Mouse (Mus musculus) layer of hippocampus, adult 9-10 months (tissue): Measurements from ENCODE around the gene Synrg.

ENCODE experiments used
- DNase-seq: peaks from one replicate; pipeline ENCODE4 v3.0.0; 2022; ENCODE audit warnings: low spot score

Gene Synrg

DNA sequence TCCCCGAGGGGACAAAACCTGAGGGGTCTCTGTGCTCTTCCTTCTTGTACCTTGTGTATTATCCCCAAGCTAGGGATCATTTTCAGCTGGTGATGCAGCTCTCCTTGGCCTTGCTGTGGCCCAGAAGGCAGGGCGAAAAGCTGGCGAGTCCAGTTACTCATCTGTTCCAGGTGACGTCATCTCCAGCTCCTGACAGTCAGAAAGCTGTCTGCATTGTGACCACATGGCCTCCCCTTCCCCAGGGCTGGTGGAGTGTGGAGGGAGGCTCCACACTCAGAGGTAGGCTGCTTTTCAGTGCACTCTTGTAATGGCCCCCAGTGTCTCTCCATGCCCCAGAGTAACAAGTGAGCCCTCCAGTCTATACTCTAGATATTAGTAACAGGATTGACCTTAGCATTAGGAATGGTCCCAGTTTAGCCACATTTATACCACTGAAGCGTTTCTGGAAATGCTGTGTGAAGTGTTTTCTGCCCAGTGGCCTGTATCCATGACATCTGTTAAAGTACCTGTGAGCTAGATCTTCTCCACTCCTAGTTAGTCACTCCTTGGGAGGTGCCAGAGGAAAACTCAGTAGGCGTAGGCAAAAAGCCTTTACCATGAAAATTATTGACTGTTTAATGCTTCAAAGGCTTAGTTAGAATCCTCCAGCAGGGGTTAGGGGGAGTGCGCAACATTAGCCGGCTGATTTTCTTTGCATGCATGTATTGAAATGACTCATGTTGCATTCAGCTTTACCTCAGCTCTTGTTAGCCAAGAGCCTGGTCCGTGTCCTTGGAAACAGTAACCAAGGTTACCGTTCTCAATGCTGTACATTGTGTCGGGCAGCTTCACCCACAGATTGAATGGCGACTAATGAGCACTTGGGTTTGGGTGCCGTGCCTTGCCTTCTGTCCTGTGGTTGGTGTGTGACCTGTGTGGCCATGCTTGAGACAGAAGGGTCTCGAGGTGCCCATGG, 78.9 kb downstream of the Synrg start:
- peak; percentile 61 for DNase-seq

DNA sequence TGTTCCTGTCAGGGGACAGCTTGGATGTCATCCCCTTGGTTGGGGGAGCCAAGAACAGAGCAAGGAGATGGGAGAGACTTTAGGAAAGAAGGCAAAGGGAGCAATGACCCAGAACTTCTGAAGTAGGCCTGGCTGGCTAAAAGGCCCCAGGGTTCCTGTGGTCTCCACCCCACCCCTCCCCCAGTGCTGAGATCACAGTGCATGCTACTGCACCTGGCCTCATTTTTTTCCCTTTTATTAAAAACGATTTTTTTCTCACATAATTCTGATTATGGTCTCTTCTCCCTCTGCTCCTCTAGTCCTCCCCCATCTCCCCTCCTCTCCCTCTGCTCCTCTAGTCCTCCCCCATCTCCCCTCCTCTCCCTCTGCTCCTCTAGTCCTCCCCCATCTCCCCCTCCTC, 80.8 kb downstream of the Synrg start:
- no peak for DNase-seq

DNA sequence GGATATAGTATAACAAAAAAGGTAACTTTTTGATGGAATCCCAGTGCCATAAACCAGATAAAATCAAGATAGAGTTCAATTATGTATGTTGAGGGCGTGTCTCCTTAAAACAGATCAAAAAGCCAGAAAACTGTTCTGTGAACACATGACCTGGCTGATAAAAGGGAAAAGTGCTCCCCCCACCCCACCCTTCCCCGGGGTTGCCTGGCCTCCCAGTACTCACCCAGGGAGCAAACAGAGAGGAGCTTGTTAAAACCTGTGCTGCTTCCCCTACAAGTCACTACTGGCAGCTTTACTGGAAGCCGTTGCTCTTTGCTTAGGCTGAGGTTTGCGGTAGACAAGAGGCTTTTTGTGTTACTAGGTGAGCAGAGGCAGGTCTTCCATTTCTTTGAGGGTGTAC, 83.0 kb downstream of the Synrg start:
- DNase-seq = no peak

DNA sequence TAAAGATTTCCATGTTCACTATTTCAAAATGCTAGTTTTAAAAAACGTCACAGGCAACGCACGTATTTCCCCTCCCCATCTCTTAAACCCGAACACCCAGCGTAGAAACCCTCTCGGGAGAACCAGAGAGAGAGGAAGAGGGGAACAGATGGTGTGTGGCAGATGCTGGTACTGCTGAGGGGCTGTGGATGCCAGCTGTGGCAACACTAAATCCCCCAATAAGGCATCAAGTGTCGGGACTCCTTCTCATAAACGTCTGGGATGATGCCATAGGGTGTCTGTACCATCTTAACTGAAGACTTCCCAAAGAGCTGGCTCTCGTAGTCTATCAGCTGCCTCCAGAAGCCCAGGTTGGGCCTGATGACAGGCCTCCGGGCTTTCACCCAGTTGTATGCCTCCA, 84.2 kb downstream of the Synrg start:
- DNase-seq = no peak

DNA sequence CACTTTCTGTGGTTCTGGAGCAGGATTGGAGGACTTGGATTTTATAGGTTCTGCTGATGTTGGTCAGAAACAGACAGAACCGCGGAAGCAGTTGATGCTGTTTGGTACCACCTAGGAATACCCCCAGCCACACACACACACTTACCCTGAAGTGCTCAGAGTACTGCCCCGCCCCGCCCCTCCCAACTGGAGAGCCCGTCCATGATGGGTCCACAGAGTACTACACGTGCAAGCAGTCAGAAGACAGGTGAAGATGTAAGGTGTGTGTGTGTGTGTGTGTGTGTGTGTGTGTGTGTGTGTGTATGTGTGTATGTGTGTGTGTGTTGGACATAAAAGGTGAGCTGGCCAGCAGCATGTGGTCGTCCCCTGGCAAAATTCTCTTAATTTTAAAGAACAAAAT, 88.8 kb downstream of the Synrg start:
- no peak for DNase-seq

DNA sequence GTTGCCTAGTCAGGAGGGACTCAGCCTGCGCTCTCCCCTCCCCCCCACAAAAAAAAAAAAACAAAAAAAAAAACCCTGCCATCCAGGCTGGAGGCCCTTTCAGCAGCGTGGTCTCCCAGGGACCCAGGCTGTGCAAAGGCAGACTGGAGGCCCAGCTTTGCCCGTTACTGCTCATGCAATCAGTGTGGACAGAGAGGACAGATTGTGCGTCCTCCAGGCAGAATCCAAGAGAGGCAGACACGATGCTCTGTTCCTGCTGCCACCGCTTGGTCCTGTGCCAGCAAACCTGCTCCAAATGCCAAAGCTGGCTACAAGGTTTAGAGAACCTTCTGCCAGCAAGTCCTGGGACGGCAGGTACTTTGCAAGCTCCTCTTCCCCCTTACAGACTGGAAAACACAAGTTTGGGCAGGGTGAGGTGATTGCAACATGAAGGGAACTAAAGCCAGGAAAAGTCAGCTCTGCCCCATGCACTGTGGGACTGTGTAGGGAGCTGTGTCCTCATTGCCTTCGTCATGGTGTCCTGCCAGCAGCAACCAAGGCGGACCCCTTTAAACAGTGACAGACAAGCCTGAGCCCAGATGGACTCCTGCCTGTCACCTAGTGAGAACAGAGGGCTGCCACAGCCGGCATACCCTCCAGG, 89.4 kb downstream of the Synrg start:
- DNase-seq = peak; percentile 50

DNA sequence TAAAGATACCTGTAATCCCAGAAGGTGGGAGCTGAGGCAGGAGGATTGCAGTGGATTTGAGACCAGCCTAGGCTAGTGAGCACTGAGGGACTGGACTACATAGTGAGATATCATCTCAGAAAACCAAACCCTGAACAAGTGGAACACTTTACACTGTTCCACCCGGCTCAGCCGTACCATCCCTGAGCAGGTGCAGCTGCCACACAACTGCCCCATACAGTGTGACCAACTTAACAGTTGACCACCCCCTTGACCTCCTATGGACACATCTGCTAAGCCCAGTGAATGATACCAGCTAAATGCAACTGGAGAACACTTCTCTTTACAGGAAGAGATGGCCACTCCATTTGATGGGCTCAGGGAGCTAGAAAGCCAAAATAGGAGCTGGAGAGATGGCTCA, 93.2 kb downstream of the Synrg start:
- DNase-seq = no peak

DNA sequence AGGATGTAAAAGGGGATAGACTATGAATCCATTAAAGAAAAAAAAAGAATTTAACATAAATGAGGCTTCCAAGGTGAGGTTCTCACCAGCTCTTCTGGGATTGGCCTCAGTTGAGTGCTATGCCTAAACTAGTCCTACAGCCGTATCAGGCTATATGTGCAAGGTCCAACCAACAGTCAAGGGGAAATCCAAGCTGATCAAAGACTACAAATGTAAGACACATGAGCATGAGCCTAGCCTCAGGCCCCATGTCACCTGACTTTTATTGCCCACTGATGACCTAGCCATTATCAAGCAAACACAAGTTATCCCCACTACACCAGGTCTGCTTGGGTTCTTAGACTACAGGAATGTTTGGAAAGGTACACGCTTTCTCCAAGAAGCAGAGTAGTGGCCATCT, 95.6 kb downstream of the Synrg start:
- no peak for DNase-seq

DNA sequence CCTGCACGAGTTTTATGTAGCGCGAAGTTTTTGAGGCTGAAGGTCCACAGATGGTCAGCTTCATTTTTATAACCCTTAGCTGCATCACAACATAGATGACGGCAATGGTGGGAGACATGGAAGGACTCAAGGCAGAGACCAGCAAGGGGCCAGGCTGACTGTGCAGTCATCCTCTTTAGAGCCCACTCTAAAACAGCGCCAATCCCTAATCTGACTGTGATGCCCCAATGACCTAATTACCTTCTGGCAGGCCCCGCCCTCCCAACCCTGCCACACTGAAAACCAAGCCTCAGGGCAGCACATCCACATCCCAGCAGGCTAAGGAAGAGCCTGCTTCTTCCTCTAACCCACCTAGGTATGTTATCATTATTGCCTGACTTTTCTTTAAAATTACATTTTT, 96.4 kb downstream of the Synrg start:
- DNase-seq = no peak

DNA sequence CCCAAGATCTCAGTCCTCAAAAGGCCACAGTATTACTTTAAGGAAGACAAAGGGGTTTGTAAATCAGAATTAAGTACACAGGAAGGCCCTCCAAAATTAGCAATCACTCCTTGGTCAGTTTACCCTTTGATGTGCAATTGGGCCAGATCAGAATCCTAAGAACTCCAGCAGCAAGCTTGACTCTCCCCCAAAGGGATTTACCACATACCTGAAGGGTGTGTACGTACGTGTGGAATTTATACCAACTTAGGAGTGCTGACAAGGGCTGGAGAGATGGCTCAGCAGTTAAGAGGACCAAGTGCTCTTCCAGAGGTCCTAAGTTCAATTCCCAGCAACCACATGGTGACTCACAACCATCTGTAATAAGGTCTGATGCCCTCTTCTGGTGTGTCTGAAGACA, 97.7 kb downstream of the Synrg start:
- DNase-seq = no peak

DNA sequence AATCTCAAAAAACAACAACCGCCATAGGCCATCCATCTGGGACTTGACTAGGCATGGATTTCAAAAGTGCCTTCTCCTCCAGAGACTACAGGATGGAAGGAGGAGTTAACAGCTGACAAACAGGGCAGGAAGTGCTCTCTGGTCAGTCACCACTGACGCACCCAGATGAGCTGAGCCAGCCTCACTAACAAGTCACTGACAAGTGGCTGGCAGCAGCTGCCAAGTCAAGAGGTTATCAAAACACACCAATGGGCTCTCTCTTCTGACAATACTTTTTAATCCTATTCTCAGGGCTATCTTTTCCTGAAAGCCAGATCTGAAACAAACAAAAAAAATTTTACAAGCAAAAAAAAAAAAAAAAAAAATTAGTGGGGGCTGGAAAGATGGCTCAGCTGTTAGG, 98.6 kb downstream of the Synrg start:
- no peak for DNase-seq

DNA sequence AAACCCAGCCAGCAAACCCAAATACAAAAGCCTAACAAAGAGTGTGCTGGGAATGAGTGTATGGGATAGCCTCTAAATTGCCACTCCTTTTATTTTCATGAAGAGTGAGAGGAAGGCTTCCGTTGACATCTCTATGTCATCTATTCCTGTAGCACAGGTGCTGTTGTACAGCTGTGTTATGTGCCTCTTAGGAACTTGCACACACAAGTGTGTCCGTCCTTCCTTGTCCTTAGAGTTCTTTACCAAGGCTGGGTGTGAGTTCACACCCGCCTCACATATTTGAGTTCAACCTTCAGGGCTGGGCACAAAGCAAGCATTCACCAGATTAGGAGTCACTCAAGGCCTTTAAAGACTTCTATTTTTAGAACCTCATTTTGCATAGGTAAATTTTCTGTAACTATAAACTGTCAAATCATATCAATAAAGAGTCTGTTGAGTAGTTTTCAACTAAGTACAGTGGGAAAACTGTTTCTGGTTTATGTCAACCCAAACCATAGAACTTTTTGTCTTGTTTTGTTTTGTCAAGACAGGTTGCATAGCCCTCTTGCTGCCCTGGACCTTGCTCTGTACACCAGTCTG, 99.5 kb downstream of the Synrg start:
- DNase-seq = no peak

DNA sequence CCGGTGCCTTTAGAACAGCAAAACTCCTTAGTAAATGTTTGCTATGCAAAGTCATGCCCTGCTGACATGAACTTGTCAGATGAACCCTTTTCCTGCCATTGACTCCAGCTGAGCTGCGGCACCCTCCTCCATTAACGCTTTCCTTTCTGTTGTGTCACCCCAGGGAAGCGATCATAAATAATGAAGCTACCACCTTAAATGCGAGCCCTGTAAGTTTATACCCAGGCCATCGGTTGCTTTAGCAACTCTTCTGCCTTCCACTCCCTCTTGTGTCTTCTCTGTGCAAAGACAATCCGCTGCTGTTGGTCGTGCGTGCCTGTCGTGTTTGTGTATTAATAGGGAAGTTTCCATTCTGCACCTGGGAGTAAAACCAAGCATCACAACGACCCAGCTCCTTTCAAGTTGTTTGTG, 101.8 kb downstream of the Synrg start:
- no peak for DNase-seq

DNA sequence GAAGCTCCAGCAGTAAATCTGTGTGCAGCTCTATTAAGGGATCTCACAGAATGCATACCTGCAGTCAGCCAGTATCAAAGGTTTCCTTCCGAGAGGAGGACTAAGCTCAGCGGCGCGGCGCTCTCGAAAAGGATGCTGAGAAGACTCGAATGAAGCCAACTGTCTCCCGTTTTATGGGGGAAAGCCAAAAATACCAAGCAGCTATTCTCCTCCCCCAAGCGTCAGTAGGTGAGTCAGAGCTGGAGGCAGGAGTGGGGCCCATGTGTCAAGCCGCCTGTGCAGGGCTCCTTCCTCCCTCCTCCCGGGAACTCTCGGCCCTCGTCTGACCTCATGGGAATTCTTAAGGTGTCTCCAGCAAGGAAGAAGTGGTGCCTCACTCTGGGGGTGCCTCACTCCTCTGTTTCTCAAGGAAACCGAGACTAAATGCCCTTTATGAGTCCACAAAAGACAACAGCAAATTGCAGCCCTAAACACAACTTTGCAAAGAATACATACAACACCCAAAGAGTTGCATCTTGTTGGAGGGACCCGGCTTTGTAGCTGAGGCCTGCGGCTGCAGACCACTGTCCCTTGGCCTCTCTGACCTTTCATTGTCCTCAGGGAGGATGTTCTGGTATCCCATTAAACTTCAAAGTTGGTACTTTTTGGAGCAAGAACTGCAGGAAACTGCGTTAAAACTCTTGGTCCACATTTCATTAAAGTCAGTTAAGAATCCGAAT, 102.9 kb downstream of the Synrg start:
- DNase-seq = no peak

DNA sequence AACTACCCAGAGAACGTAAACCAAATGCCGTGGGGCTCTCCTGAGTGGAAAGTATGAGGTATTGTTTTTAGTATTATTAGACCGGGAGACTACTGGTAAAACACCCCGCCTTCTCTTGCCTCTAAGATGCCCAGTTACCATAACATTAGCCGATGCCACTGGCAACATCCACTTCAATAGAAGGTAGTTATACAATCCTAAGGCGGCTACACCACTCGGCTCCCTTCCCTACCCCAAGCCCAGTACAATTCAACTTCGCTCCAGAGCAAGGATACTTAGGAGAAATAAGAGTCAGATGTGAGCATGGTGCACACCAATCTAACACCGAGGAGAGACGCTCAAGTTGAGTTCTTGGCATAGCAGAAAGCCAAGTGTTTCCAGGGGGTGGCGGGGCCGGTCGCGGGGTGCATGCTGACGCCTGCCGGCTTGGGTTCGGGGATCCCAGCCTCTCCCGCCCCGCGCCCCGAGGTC, 103.5 kb downstream of the Synrg start:
- DNase-seq = no peak

DNA sequence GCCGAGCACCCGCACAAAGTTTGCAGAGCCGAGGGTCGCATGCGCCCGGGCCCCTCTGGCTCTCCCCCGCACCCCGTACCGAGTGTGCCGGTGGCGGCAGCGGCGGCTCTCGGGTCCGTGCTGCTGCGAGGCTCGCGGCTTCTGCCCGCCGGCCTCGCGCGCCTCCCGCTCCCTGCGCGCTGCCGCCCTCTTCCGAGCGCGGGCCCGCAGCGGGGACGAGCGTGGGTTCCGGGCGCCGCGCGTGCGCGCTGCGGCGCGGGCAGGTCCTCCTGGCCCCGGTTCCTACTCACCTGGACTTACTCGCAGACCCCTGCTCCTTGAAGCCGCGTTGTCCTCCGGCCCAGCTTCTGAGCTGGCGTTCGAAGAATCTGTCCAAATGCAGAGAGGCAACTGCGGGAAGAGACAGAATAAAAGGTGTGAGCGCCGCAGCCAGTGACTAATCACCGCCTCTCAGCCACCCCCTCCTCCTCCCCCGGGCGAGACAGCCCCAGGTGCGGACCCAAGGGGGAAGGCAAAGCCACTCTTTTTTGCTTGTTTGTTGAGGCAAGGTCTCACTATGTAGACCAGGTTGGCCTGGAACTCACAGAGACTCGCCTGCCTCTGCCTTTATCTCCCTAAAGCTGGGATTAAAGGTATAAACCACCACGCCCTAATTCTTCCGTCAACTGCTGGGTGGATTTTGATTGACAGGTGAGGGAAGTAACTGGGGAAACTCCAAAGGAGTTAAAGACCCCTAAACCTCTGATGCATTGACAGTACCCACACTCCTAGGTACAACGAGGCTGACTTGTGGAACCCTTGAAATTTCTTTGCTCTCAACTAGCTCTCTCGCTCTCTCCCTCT, 104.2 kb downstream of the Synrg start:
- no peak for DNase-seq

DNA sequence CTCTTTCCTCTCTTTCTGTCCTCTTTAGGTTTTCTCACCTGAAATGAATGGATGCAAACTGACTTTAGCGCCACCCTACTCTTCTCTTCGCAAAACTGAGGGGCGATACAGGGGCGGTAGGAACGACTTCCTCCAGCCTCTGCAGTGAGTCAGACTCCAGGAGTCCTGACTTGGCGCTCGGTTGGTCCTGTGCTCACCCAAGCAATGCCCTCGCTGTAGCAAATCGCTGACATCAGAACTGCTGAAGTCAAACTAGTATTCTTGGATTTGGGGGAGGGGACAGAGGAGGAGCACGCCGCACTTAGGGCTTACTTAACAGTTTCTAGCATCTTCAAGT, 104.8 kb downstream of the Synrg start, which contains the start of gene Dusp14:
Dusp14 (minus strand) TSS at position 228 of the 337 bp plus-strand sequence.
- DNase-seq = no peak

DNA sequence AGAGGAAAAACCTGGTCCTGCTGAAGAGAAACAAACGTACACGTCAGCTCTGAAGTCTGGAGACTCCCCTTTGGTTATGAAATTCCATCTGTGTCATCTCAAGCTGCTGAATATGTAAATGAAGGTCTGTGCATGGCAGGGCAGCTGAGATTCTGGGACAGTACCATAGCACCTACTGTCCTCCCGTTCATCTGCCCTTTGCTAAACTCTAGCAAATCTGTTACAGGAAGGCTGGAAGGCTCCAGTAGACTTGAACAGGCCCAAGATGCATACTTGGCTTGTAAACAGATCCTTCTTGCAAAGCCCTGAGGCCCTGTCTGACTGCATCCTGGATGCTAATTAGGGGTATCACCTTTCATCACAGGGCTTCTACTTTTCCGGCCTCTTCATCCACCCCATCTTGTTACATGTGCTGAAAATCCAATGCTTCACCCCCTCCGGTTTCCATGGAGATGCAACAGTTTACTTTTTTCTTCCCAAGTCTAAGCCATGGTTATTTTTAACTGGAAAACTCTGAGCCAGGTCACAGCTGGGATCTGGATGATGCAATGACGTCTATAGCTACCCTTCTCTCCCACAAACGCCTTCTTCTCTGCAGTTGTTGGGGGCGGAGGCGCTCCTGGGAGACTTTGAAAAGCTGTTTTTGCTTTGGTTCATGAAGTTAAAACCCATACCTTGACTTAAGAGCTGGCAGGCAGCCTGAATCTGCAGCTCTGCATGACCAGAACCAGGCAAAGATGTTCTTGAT, 108.8 kb downstream of the Synrg start:
- no peak for DNase-seq

DNA sequence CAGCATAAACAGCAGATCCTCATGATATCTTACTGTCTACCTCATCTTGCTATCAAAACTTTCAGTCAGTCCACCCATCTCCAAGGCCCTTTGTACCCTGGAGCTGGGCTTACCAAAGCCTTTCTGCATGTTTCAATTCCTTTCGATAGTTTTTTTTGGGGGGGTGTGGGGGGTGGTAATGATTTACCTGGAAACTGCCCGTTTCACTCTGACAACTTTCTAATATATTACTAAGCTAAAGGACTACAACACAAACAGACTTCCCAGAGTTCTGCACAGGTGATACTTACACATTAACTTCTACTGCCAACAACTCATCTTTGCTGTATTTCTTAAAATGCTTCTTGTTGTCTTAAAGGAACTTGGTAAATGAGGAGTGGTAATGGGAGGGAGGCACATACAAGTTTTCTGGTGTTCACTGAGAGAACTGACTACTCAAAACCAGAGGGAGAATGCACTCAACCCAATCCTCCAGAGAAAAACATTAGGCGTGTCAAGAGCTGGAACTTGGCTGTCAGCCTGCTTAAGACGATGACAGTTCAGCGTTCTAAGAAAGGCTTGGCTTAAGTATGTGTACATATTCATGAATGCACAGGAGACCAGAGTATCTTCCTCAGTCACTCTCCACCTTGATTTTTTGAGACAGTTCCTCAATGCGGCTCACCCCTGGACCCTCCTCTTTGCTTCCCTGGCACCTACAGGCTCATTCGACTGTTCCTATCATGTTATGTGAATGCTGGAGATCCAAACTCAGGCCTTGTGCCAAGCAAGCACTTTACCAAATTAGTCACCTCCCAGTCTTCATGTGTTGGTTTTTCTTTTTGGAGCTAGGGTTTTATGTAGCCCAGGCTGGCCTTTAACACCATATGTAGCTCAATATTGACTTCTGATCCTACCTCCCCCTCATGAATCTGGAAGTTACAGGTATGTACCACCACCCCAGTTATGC, 109.9 kb downstream of the Synrg start:
- no peak for DNase-seq

DNA sequence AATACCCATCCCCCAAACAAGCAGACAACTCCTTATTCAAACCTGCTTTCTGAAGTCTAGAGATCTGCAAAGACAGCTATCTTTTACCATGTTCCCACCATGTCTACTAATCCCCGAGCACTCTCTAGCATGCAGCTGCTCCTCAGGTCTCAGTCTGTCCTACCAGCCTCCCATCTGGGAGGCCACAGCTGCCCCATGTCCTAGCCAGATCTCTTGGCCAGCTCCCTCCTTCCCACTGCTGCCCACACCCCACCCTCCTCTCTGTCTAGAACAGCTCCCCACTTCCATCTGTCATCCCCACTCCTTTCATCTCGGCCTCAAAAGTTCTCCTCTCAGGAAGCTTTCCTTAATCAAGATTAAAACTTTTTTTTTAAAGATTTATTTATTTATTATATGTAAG, 112.8 kb downstream of the Synrg start:
- DNase-seq = no peak
